Mouse (Mus musculus) neural tube, embryonic 14.5 days (tissue): Measurements from ENCODE around the gene Abcb6. TPM values are rescaled to one million over a fixed set of nuclear protein-coding genes. Genes with fewer than 3 reads are reported as not detected.
A peak's percentile ranks its signal among the peaks of the same experiment; 100 is the strongest.

ENCODE experiments used
- ATAC-seq: fragments of 200-750 bp; cut with Nextera tagmentation; 2 replicates; pipeline ENCODE4 v1.8.0; 2017; ENCODE audit warnings: low read depth, mild to moderate bottlenecking, moderate TSS enrichment, moderate library complexity
- H3K27ac ChIP-seq: fragments of 300-500 bp; sonication (generic); 2 replicates; pipeline ENCODE4 v1.5.1; 2014; ENCODE audit warnings: low read depth, mild to moderate bottlenecking, control low read depth, low read length, moderate library complexity, mixed read lengths
- H3K27me3 ChIP-seq: fragments of 300-500 bp; sonication (generic); 2 replicates; pipeline ENCODE4 v1.6.1; 2014; ENCODE audit warnings: low read length; ENCODE audit not compliant: control insufficient read depth, insufficient read depth
- H3K36me3 ChIP-seq: fragments of 300-500 bp; sonication (generic); 2 replicates; pipeline ENCODE4 v1.6.1; 2014; ENCODE audit warnings: low read length, mixed read lengths; ENCODE audit not compliant: control insufficient read depth, insufficient read depth
- H3K4me1 ChIP-seq: fragments of 300-500 bp; sonication (generic); 2 replicates; pipeline ENCODE4 v1.6.1; 2014; ENCODE audit warnings: low read length; ENCODE audit not compliant: control insufficient read depth, insufficient read depth
- H3K4me2 ChIP-seq: fragments of 300-500 bp; sonication (generic); 2 replicates; pipeline ENCODE4 v1.6.1; 2014; ENCODE audit warnings: mild to moderate bottlenecking, low read depth, low read length, control low read depth
- H3K4me3 ChIP-seq: fragments of 300-500 bp; sonication (generic); 2 replicates; pipeline ENCODE4 v1.5.1; 2014; ENCODE audit warnings: low read depth, low read length, control low read depth, mixed read lengths
- H3K9ac ChIP-seq: fragments of 300-500 bp; sonication (generic); replicated peaks from 2 replicates; pipeline ENCODE4 v1.6.1; 2014; ENCODE audit warnings: low read depth, mild to moderate bottlenecking, control low read depth, low read length, mixed read lengths
- H3K9me3 ChIP-seq: fragments of 300-500 bp; sonication (generic); 2 replicates; pipeline ENCODE4 v1.6.1; 2016; ENCODE audit warnings: low read length; ENCODE audit not compliant: control insufficient read depth
- WGBS: fragments of 180-500 bp; shearing (Covaris S2); extraction: QIAGEN DNeasy Blood & Tissue Kit; methylation state at CpG from one replicate; pipeline ENCODE4 v1.1.7; 2014; 5-methylcytosine and 5-hydroxymethylcytosine counted together
- polyA plus RNA-seq: library from polyadenylated mRNA; unstranded; fragments of >200 nt; fragmentation: Nextera tagmentation; extraction: Ambion mirVana; gene quantifications from 2 replicates; pipeline ENCODE4 v1.2.1, GENCODE M21; 2014

Abcb6 gene
- polyA plus RNA-seq, 1 experiment from 2014 or later = 38.3 TPM

DNA sequence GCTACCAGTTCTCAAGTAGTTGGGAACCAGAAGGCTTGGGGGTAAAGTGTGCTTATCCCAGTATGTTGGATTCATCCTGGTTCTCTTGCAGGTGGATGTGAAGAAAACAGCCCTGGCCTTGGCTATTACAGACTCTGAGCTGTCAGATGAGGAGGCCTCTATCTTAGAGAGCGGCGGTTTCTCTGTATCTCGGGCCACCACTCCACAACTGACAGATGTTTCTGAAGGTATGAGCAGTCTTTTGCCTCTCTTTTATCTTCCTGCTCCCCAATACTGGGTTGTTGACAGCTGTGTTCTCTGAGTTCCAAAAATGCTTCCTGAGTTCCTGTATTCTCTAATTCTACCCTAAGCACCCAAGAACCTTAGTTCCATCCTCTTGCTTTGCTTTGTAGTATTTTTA is 34.6 kb downstream of the Abcb6 start:
- no peak overlapping the region for H3K4me2 ChIP-seq
- H3K36me3 ChIP-seq = peaks cover 27% of the 10 kb centered on the region
- no peak overlapping the region for H3K27ac ChIP-seq
- no peak for ATAC-seq
- no peak overlapping the region for H3K4me3 ChIP-seq
- no peaks in the 10 kb centered on the region; the same call in 1 of the 2 replicates for H3K27me3 ChIP-seq
- no peaks in the 10 kb centered on the region for H3K9me3 ChIP-seq
- peaks cover 14% of the 10 kb centered on the region for H3K4me1 ChIP-seq
- 97% methylated on average over 3 of the region's 3 CpGs for WGBS
- no peak overlapping the region for H3K9ac ChIP-seq

DNA sequence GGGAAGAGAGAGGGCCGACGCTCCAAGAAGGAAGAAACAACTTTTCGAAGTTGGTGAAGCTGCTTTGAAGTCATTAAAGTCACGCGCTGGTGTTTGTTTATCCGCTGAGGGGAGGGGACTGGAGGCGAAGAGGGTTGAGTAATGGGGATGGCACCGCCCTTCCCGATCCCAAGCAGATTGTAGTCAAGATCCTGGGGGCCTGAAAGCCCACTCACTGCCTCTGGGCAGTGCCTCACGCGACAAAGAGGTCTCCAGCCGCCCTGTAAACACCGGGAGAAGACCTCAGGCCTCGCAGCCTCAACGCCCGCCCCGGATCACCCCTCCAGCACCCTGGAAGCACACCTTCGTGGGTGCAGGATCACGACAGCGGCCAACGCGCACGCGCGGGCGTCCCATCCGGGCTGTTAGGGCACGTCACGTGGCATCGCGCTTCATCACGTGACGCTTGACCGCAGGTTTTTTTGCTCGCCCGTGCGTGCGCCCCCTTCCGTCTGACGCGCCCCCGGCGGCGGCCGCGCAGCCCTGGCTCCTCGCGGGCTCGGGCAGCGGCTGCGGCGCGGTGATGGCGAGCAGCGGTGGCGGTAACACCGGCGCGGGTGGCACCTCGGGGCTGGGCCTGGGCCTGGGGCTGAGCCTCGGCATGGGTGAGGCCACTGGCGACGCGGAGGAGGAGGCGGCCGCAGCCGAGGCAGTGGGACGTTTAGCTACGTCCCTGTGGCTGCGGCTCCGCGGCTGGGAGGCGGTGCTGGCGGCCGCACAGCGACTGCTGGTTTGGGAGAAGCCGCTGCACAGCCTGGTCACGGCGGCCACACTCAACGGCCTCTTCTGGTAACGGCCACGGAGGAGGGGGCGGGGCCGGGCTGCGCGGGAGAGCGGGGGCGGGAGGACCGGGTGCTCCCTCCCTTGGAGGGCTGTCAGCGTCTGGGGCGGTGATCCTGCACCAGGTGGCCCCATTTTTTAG is 37.6 kb downstream of the Abcb6 start, which contains the start of the genes Cnppd1 and Retreg2:
Cnppd1 (minus strand) TSS at position 411 of the 961 bp plus-strand sequence.
Retreg2 (plus strand) TSS at position 478 of the 961 bp plus-strand sequence.
- H3K4me1 ChIP-seq = peaks cover 17% of the 10 kb centered on the region
- no peaks in the 10 kb centered on the region; the same call in 1 of the 2 replicates for H3K27me3 ChIP-seq
- peak within 1 kb of the TSS; percentile 97 for H3K4me2 ChIP-seq
- peak; percentile 87 for ATAC-seq
- H3K4me3 ChIP-seq = peak within 1 kb of the TSS; percentile 91
- H3K9ac ChIP-seq = peak within 1 kb of the TSS; percentile 93
- under 1% methylated on average over 78 of the region's 91 CpGs for WGBS
- peaks cover 36% of the 10 kb centered on the region for H3K36me3 ChIP-seq
- peak within 1 kb of the TSS; percentile 98 for H3K27ac ChIP-seq
- H3K9me3 ChIP-seq = no peaks in the 10 kb centered on the region

DNA sequence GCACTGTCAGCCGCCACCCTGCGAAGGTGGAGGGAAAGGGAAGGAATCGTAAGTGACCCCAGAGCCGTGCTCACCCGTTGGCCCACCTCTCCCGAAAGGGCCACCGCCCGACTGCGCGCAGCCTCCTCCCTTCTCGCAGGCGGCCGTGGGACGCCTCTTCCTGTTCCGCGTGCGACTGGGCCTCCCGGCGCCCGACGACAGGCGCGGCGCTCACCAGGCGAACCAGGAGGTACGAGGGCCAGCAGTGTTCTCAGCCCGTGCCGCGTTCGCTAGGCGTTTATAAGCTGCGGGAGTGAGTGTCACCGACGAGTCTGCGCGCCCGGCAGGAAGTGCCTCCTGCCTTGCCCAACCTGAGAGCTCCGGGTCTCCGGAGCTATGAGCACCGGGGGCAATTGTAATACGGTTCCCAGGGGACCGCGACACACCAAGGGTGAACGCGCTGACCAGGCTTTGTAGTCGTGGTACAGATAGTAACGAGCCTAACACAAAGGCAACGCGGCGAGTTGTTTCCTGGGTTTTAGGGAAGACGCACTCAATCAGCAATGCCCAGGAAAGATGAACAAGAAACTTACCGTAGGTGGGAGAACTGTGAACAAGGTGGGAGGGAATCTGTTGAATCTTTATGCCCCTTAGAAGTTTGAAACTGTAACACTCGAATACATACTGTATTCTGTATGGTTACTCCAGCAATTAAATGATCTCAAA is 38.6 kb downstream of the Abcb6 start:
- Histone ChIP-seq H3K4me2 (peak overlapping the region; percentile 97), H3K9me3 (no peaks in the 10 kb centered on the region), H3K27ac (peak overlapping the region; percentile 98), H3K4me3 (peak overlapping the region; percentile 91), H3K4me1 (peaks cover 17% of the 10 kb centered on the region), H3K36me3 (peaks cover 34% of the 10 kb centered on the region), H3K27me3 (no peaks in the 10 kb centered on the region; the same call in 1 of the 2 replicates), H3K9ac (peak overlapping the region; percentile 93)
- ATAC-seq = peak; percentile 25; the same call in 1 of the 2 replicates
- WGBS = under 1% methylated on average over 51 of the region's 53 CpGs

DNA sequence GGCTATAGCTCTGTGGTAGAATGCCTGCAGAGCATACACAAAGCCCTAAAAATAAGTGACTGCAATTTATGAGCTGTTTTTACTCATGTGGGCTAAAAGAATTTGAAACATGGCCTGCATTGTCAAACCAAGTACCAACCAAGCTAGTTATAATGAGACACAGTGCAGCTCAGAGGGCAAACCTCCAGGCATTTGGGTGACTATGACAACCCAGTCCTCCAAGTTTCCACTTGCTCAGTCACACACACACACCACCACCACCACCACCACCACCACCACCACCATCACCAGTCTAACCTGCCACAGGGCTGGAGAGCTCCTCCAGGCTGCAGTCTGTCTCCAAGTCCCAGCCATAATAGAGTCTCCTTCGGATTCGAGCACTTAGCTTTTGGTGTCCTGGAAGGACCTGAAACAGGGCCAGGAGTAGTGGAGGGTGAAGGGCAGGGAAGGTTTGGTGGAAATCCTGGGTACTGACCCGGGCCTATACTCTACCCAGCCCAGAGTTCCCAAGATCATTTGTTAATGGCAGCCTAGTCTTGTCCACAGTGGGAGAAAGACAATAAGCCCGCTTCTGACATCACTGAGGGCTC is 39.5 kb downstream of the Abcb6 start:
- 50% methylated on average over 4 of the region's 4 CpGs for WGBS
- H3K27me3 ChIP-seq = no peaks in the 10 kb centered on the region; the same call in 1 of the 2 replicates
- H3K9ac ChIP-seq = peak overlapping the region; percentile 93
- ATAC-seq = no peak
- peak overlapping the region; percentile 97 for H3K4me2 ChIP-seq
- peak overlapping the region; percentile 98; the same call in 1 of the 2 replicates for H3K27ac ChIP-seq
- peaks cover 17% of the 10 kb centered on the region for H3K4me1 ChIP-seq
- H3K9me3 ChIP-seq = no peaks in the 10 kb centered on the region
- H3K36me3 ChIP-seq = peaks cover 26% of the 10 kb centered on the region
- peak overlapping the region; percentile 91 for H3K4me3 ChIP-seq

DNA sequence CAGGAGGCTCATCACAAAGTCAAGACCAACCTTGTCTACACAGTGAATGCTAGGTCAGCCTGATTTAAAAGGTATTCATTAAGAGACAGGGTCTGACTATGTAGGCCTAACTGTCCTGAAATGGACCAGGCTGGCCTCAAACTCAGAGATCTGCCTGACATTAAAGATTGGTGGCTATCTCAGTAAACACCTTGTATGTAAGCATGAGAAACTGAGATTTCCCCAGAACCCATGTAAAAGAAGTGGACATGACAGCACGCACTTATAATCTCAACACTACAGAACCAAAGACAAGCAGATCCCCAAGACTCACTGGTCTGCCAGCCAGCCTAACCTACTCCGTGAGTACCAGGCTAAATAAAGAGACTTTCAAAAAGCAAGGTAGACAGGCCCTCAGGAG is 41.7 kb downstream of the Abcb6 start:
- Histone ChIP-seq H3K27ac (no peak overlapping the region), H3K27me3 (no peaks in the 10 kb centered on the region; the same call in 1 of the 2 replicates), H3K4me3 (no peak overlapping the region), H3K4me2 (no peak overlapping the region), H3K36me3 (peaks cover 24% of the 10 kb centered on the region), H3K9ac (no peak overlapping the region), H3K4me1 (peaks cover 10% of the 10 kb centered on the region), H3K9me3 (no peaks in the 10 kb centered on the region)
- WGBS = 95% methylated on average over 2 of the region's 2 CpGs
- ATAC-seq = no peak

DNA sequence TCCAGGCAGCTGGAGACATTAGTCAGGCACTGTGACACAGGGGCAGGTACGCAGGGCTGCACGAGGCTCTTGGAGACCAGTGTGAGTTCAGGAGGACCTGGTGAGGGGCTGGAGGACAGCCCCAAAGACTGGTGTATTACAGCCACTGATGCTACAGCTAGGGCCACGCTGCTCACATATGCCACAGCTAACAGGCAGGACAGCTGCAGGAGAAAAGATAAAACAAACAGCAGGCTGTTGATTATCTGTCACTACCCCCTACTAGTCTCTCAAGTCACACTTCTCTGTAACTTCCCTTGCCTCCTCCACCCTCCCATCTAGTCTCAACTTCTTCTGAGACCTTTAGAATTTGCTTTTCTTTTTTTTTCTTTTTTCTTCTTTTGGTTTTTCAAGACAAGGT is 43.5 kb downstream of the Abcb6 start:
- no peak overlapping the region for H3K4me3 ChIP-seq
- 74% methylated on average over 3 of the region's 3 CpGs for WGBS
- H3K4me2 ChIP-seq = no peak overlapping the region
- H3K36me3 ChIP-seq = peaks cover 24% of the 10 kb centered on the region
- H3K27ac ChIP-seq = no peak overlapping the region
- no peak for ATAC-seq
- H3K27me3 ChIP-seq = no peaks in the 10 kb centered on the region
- no peak overlapping the region for H3K9ac ChIP-seq
- peaks cover 10% of the 10 kb centered on the region for H3K4me1 ChIP-seq
- no peaks in the 10 kb centered on the region for H3K9me3 ChIP-seq

DNA sequence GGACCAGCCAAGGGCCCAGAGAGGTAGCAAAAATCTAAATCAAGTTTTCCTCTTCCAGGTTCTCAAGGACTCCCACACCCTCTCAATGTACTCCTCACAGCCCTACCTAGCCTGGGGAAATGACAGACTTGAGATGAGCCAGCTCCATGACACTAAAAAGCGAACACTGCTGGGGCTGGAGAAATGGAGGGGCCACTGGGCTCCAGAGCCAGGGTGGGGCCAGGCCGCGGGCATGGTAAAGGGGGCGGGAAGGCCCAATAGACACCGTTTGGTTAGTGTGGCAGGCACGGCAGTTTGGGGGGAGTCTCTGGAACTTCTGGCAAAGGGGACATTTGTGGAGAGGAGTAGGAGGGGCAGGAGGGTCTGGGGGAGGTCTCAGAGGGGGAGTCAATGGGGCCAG is 43.9 kb downstream of the Abcb6 start:
- Histone ChIP-seq H3K4me2 (no peak overlapping the region), H3K27me3 (no peaks in the 10 kb centered on the region), H3K9me3 (no peaks in the 10 kb centered on the region), H3K4me1 (peaks cover 10% of the 10 kb centered on the region), H3K4me3 (no peak overlapping the region), H3K9ac (no peak overlapping the region), H3K27ac (no peak overlapping the region), H3K36me3 (peaks cover 24% of the 10 kb centered on the region)
- 95% methylated on average over 6 of the region's 6 CpGs for WGBS
- no peak for ATAC-seq

DNA sequence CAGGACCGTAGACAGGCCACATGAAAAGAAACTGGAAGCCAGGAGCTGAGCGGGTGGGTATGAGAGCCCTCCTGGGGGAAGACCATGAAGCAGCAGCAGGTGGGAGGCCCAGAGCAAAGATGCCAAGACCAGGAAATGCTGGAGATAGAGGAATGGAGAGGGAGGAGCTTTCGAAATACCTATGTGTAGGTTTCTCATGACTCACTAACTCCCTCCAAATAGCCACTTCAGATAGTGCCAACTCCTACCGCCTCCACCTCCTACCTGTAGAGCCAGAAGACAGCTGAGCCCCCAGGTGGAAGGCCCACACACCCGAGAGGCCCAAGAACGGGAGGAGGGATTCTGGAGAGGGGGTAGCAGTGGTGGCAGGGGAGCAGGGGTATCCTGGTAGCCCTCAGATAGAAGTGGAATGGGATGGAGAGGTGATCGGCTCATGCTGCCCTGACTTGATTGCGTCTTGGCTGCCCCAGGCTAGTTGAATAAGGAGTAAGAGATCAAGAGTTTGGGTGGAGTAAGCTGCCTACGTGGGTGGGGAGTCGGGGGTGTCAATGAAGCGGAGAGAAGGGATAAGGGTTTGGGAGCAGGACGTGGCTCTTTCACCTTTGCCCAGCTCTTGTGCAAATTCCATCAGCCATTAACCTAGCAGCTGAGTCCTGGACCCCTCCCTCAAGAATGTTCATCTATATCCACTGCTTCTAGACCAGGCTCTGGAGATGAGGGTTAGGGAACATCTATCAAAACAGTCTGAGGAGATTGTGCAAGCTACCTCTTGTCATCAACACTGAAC is 46.6 kb downstream of the Abcb6 start, which contains the start of gene Slc23a3:
Slc23a3 (minus strand) TSS at position 470 of the 787 bp plus-strand sequence.
- no peak within 1 kb of the TSS for H3K27ac ChIP-seq
- no peak within 1 kb of the TSS for H3K4me2 ChIP-seq
- WGBS = 77% methylated on average over 12 of the region's 12 CpGs
- H3K4me1 ChIP-seq = no peaks in the 10 kb centered on the region
- peaks cover 14% of the 10 kb centered on the region for H3K36me3 ChIP-seq
- H3K9ac ChIP-seq = no peak within 1 kb of the TSS
- H3K9me3 ChIP-seq = no peaks in the 10 kb centered on the region
- H3K4me3 ChIP-seq = no peak within 1 kb of the TSS
- ATAC-seq = no peak
- H3K27me3 ChIP-seq = no peaks in the 10 kb centered on the region
